Mouse (Mus musculus) myocyte (in vitro differentiated cells): ENCODE results near the gene Aadat. TPM values are rescaled to one million over a fixed set of nuclear protein-coding genes. Genes with fewer than 3 reads are reported as not detected.
"Not testable (repeated sequence)": the region's sequence is repeated elsewhere in the genome, so short reads cannot be mapped to it uniquely, and the experiment has no call there.

Experiments used
- H3K27me3 ChIP-seq: one replicate; pipeline ENCODE4 v1.6.1; 2011; ENCODE audit not compliant: control insufficient read depth, insufficient read depth, insufficient read length
- H3K36me3 ChIP-seq: one replicate; pipeline ENCODE4 v1.6.1; 2011; ENCODE audit not compliant: control insufficient read depth, insufficient read depth
- H3K4me2 ChIP-seq: one replicate; pipeline ENCODE4 v1.6.1; 2011; ENCODE audit warnings: low read depth, control low read depth
- H3K4me3 ChIP-seq: one replicate; pipeline ENCODE4 v1.5.1; 2011; ENCODE audit warnings: mild to moderate bottlenecking, control low read depth, moderate library complexity
- H3K79me2 ChIP-seq: one replicate; pipeline ENCODE4 v1.6.1; 2011; ENCODE audit not compliant: control insufficient read depth, insufficient read depth
- H3ac ChIP-seq: one replicate; pipeline ENCODE4 v1.6.1; 2011; ENCODE audit not compliant: control insufficient read depth, insufficient read length
- CEBPB ChIP-seq: IDR thresholded peaks from 2 replicates; pipeline ENCODE4 v1.6.1; 2011; ENCODE audit warnings: mild to moderate bottlenecking, moderate library complexity; ENCODE audit not compliant: poor library complexity, insufficient read depth, severe bottlenecking
- E2F4 ChIP-seq: IDR thresholded peaks from one replicate; pipeline ENCODE4 v1.6.1; 2011; ENCODE audit warnings: mild to moderate bottlenecking, control low read depth, moderate library complexity; ENCODE audit not compliant: insufficient read depth
- MAX ChIP-seq: IDR thresholded peaks from one replicate; pipeline ENCODE4 v1.6.1; 2011; ENCODE audit warnings: low read depth, mild to moderate bottlenecking, control low read depth
- MYOD1 ChIP-seq, 3 experiments: IDR thresholded peaks; one replicate each; pipeline ENCODE4 v1.6.1; 2011; ENCODE audit warnings: control low read depth in 2 of 3, low read depth in 2 of 3, mild to moderate bottlenecking in 2 of 3, moderate library complexity in 1 of 3; ENCODE audit not compliant: insufficient read length in 2 of 3, control insufficient read depth in 1 of 3
- MYOG ChIP-seq, 3 experiments: IDR thresholded peaks; one replicate each; pipeline ENCODE4 v1.6.1; 2011; ENCODE audit warnings: control low read depth in 2 of 3, low read depth in 2 of 3, mild to moderate bottlenecking in 2 of 3; ENCODE audit not compliant: insufficient read length in 2 of 3, control insufficient read depth in 1 of 3, insufficient read depth in 1 of 3
- POLR2A ChIP-seq: IDR thresholded peaks from one replicate; pipeline ENCODE4 v1.6.1; 2011; ENCODE audit warnings: low read depth, mild to moderate bottlenecking, control low read depth, moderate library complexity; ENCODE audit not compliant: insufficient read length
- POLR2AphosphoS2 ChIP-seq: IDR thresholded peaks from one replicate; pipeline ENCODE4 v1.6.1; 2011; ENCODE audit warnings: low read depth, control low read depth; ENCODE audit not compliant: insufficient read length
- REST ChIP-seq: IDR thresholded peaks from one replicate; pipeline ENCODE4 v1.6.1; 2011; ENCODE audit warnings: mild to moderate bottlenecking, control low read depth, moderate library complexity; ENCODE audit not compliant: insufficient read depth, insufficient read length
- SRF ChIP-seq: IDR thresholded peaks from one replicate; pipeline ENCODE4 v1.6.1; 2011; ENCODE audit warnings: low read depth; ENCODE audit not compliant: control insufficient read depth, insufficient read length
- TCF12 ChIP-seq: IDR thresholded peaks from one replicate; pipeline ENCODE4 v1.6.1; 2011; ENCODE audit warnings: mild to moderate bottlenecking, control low read depth; ENCODE audit not compliant: poor library complexity, insufficient read depth, severe bottlenecking
- TCF3 ChIP-seq: IDR thresholded peaks from one replicate; pipeline ENCODE4 v1.6.1; 2011; ENCODE audit warnings: low read depth, control low read depth; ENCODE audit not compliant: insufficient read length
- USF1 ChIP-seq: IDR thresholded peaks from one replicate; pipeline ENCODE4 v1.6.1; 2011; ENCODE audit warnings: low read depth, mild to moderate bottlenecking, control low read depth, moderate library complexity
- polyA plus RNA-seq: library from polyadenylated mRNA; unstranded; fragments of >200 nt; fragmentation: generic; extraction: Trizol; gene quantifications from one replicate; pipeline ENCODE4 v1.2.1, GENCODE M21; 2012; ENCODE audit warnings: missing spikeins

The Aadat gene
- polyA plus RNA-seq, 1 experiment = 0.04 TPM

DNA sequence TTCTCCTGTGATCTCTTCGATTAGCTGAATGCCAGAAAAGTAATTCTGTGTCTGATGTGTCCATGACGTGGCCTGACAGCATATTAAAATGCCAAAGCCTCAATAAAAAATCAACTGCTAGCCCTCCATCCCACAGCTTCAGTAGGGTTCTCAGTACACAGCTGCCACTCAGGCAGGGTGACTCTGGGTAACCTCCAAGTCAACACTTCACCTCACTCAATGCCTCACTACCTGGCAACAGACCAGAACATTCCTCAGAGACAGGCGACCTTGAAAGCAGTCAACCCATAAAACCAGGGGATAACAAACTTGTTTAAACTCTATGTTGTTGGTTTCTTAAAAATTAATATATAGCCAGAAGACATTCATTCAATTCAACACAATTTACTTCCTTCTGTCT lies 13.3 kb upstream of the Aadat start:
- Histone ChIP-seq H3K36me3 (no peaks in the 10 kb centered on the region), H3K4me2 (peak overlapping the region; percentile 18), H3K4me3 (no peak overlapping the region), H3K27me3 (no peaks in the 10 kb centered on the region), H3ac (no peak overlapping the region), H3K79me2 (no peaks in the 10 kb centered on the region)
- no peak for TF ChIP-seq SRF
- TF ChIP-seq CEBPB = no peak
- TF ChIP-seq POLR2A = no peak
- no peak for TF ChIP-seq TCF12
- no peak for TF ChIP-seq POLR2AphosphoS2
- TF ChIP-seq MYOD1 (IDR thresholded peaks at IDR 0.05; ENCODE audit: control insufficient read depth in 1 of 3, insufficient read length in 2 of 3, low read depth in 2 of 3) = no peak
- TF ChIP-seq TCF3 = no peak
- no peak for TF ChIP-seq E2F4
- TF ChIP-seq MYOG (IDR thresholded peaks at IDR 0.05; ENCODE audit: control insufficient read depth in 1 of 3, insufficient read depth in 1 of 3, insufficient read length in 2 of 3, low read depth in 2 of 3) = no peak
- TF ChIP-seq USF1 = no peak
- no peak for TF ChIP-seq REST
- TF ChIP-seq MAX = no peak

DNA sequence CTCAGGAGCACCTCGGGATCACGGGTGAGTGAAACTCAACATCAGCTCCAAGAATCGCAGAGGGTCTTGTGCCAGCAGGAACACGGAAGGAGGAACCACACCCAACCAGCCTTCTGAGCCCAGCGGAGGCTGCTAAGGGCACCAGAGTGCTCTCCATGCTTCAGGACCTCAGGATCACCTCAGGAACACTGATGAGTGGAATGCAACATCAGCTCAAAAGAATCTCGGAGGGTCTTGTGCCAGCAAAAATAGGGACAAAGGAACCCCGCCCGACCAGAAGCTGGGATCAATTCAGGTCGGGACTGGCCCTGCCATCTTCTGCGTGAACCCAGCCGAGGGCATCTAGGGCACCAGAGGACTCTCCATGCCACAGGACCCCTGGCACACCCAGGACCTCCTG lies 11.1 kb upstream of the Aadat start:
- TF ChIP-seq E2F4 (no peak), TCF3 (no peak), CEBPB (no peak), POLR2AphosphoS2 (no peak), REST (no peak), MAX (no peak), POLR2A (no peak), MYOG (IDR thresholded peaks at IDR 0.05; ENCODE audit: control insufficient read depth in 1 of 3, insufficient read depth in 1 of 3, insufficient read length in 2 of 3, low read depth in 2 of 3) (no peak), SRF (no peak), USF1 (no peak), MYOD1 (IDR thresholded peaks at IDR 0.05; ENCODE audit: control insufficient read depth in 1 of 3, insufficient read length in 2 of 3, low read depth in 2 of 3) (no peak), TCF12 (no peak)
- no peak overlapping the region for H3K4me3 ChIP-seq
- no peak overlapping the region for H3K4me2 ChIP-seq
- H3K79me2 ChIP-seq = no peaks in the 10 kb centered on the region
- H3K27me3 ChIP-seq = no peaks in the 10 kb centered on the region
- H3ac ChIP-seq = no peak overlapping the region
- H3K36me3 ChIP-seq = no peaks in the 10 kb centered on the region

DNA sequence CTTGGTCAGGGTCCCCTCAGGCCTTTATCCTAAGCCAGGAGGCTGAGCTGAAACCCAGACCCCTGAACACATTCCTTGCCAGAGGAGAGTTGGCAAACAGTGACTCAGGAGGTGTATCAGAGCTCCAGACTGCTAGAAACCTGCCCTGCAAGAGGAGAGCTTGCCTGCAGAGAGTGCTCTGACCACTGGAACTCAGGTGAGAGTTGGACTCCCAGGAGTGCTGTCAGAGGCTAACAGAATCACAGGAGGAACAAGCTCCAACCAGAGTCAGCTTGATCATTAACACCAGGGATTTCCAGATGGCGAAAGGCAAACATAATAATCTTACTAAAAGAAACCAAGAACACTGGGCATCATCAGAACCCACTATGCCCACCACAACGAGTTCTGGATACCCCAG lies 10.7 kb upstream of the Aadat start:
- H3K27me3 ChIP-seq, H3K36me3 ChIP-seq, H3ac ChIP-seq, H3K4me3 ChIP-seq, H3K4me2 ChIP-seq, H3K79me2 ChIP-seq: not testable (repeated sequence)

GRCm38 (mm10) chr8:60503098-60503497 lies 2.6 kb upstream of the Aadat start, which contains the start of gene Gm10283:
Gene Gm10283, minus strand, starts transcription at chr8:60503198.
- no peaks in the 10 kb centered on the region for H3K27me3 ChIP-seq
- no peak within 1 kb of the TSS for H3K4me2 ChIP-seq
- TF ChIP-seq USF1 = no peak
- no peak for TF ChIP-seq E2F4
- no peak within 1 kb of the TSS for H3ac ChIP-seq
- no peaks in the 10 kb centered on the region for H3K79me2 ChIP-seq
- no peaks in the 10 kb centered on the region for H3K36me3 ChIP-seq
- H3K4me3 ChIP-seq = no peak within 1 kb of the TSS

DNA sequence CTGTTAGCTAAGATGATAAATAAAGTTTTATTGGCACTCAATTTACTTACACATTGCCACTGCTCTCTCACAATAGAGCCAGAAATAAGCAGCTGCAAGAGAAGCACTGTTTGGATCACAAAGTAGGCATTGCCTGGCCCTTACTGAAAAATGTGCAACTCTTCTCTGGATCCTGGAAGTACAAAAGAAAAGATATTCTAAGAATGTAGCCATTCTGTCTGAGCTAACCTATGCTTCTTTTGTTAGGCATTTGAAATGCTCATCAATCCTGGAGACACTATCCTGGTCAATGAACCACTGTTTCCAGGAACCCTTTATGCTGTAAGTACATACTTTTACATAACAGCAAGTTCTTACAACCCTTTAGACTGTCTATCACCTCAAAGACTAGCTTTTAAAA lies 12.6 kb downstream of the Aadat start:
- Histone ChIP-seq H3K4me3 (no peak overlapping the region), H3K27me3 (no peaks in the 10 kb centered on the region), H3K36me3 (no peaks in the 10 kb centered on the region), H3ac (no peak overlapping the region), H3K4me2 (no peak overlapping the region), H3K79me2 (no peaks in the 10 kb centered on the region)
- no peak for TF ChIP-seq REST
- TF ChIP-seq TCF12 = no peak
- TF ChIP-seq MYOG (IDR thresholded peaks at IDR 0.05; ENCODE audit: control insufficient read depth in 1 of 3, insufficient read depth in 1 of 3, insufficient read length in 2 of 3, low read depth in 2 of 3) = no peak
- no peak for TF ChIP-seq MAX
- no peak for TF ChIP-seq E2F4
- TF ChIP-seq USF1 = no peak
- TF ChIP-seq MYOD1 (IDR thresholded peaks at IDR 0.05; ENCODE audit: control insufficient read depth in 1 of 3, insufficient read length in 2 of 3, low read depth in 2 of 3) = no peak
- no peak for TF ChIP-seq POLR2A
- no peak for TF ChIP-seq SRF
- no peak for TF ChIP-seq TCF3
- TF ChIP-seq CEBPB = no peak
- TF ChIP-seq POLR2AphosphoS2 = no peak
